Mouse (Mus musculus): ENCODE results near the gene Stx5a. TPM values are rescaled to one million over a fixed set of nuclear protein-coding genes. Genes with fewer than 3 reads are reported as not detected.
"Not testable (repeated sequence)": the region's sequence is repeated elsewhere in the genome, so short reads cannot be mapped to it uniquely, and the experiment has no call there.

Stx5a gene
- polyA plus RNA-seq, 1 experiment from 2014 or later = 108 TPM

- no peaks in the 10 kb centered on the region for H3K9me3 ChIP-seq
- peak overlapping the region; percentile 90 for H3K4me3 ChIP-seq
- H3K36me3 ChIP-seq (replicated peaks) = peaks cover 59% of the 10 kb centered on the region
- 85% methylated on average over 4 of the region's 4 CpGs for WGBS
- DNase-seq (ENCODE audit: low spot score) = no peak
- H3K27ac ChIP-seq (replicated peaks) = peak overlapping the region; percentile 96; the same call in 1 of the 2 replicates
- H3K27me3 ChIP-seq (replicated peaks; ENCODE audit: low read depth, poor library complexity, severe bottlenecking) = no peaks in the 10 kb centered on the region
- H3K4me1 ChIP-seq = peaks cover 34% of the 10 kb centered on the region
Measured at GRCm38 (mm10) chr19:8711506-8711905, 29.7 kb upstream of the Stx5a start.

GRCm38 (mm10) chr19:8711949-8712869, 29.0 kb upstream of the Stx5a start:
- Histone ChIP-seq H3K9me3 (no peaks in the 10 kb centered on the region), H3K27me3 (replicated peaks; ENCODE audit: low read depth, poor library complexity, severe bottlenecking) (no peaks in the 10 kb centered on the region), H3K4me3 (peak overlapping the region; percentile 90), H3K4me1 (peaks cover 34% of the 10 kb centered on the region), H3K27ac (replicated peaks) (peak overlapping the region; percentile 96), H3K36me3 (replicated peaks) (peaks cover 52% of the 10 kb centered on the region)
- 64% methylated on average over 10 of the region's 10 CpGs for WGBS
- DNase-seq (ENCODE audit: low spot score) = no peak

GRCm38 (mm10) chr19:8712870-8713305, 28.3 kb upstream of the Stx5a start:
- Histone ChIP-seq H3K4me3 (peak overlapping the region; percentile 90), H3K27ac (replicated peaks) (peak overlapping the region; percentile 96), H3K27me3 (replicated peaks; ENCODE audit: low read depth, poor library complexity, severe bottlenecking) (no peaks in the 10 kb centered on the region), H3K36me3 (replicated peaks) (peaks cover 45% of the 10 kb centered on the region), H3K4me1 (peaks cover 34% of the 10 kb centered on the region), H3K9me3 (no peaks in the 10 kb centered on the region)
- DNase-seq (ENCODE audit: low spot score) = peak; percentile 91
- under 1% methylated on average over 13 of the region's 13 CpGs for WGBS

GRCm38 (mm10) chr19:8713306-8713996, 27.8 kb upstream of the Stx5a start:
- Histone ChIP-seq H3K36me3 (replicated peaks) (peaks cover 40% of the 10 kb centered on the region), H3K27me3 (replicated peaks; ENCODE audit: low read depth, poor library complexity, severe bottlenecking) (no peaks in the 10 kb centered on the region), H3K4me1 (peaks cover 34% of the 10 kb centered on the region), H3K27ac (replicated peaks) (peak overlapping the region; percentile 96), H3K4me3 (peak overlapping the region; percentile 90), H3K9me3 (no peaks in the 10 kb centered on the region)
- peak; percentile 91 for DNase-seq (ENCODE audit: low spot score)
- WGBS = under 1% methylated on average over 51 of the region's 51 CpGs

- Histone ChIP-seq H3K36me3 (replicated peaks) (peaks cover 33% of the 10 kb centered on the region), H3K27ac (replicated peaks) (peak overlapping the region; percentile 96), H3K27me3 (replicated peaks; ENCODE audit: low read depth, poor library complexity, severe bottlenecking) (no peaks in the 10 kb centered on the region), H3K4me3 (peak overlapping the region; percentile 90), H3K9me3 (no peaks in the 10 kb centered on the region), H3K4me1 (peaks cover 34% of the 10 kb centered on the region)
- 8% methylated on average over 13 of the region's 13 CpGs for WGBS
- no peak for DNase-seq (ENCODE audit: low spot score)
Measured at GRCm38 (mm10) chr19:8713997-8714652, 27.1 kb upstream of the Stx5a start.

GRCm38 (mm10) chr19:8714653-8715481, 26.3 kb upstream of the Stx5a start:
- no peaks in the 10 kb centered on the region for H3K9me3 ChIP-seq
- no peak overlapping the region for H3K27ac ChIP-seq (replicated peaks)
- H3K36me3 ChIP-seq (replicated peaks) = peaks cover 25% of the 10 kb centered on the region
- H3K27me3 ChIP-seq (replicated peaks; ENCODE audit: low read depth, poor library complexity, severe bottlenecking) = no peaks in the 10 kb centered on the region
- H3K4me1 ChIP-seq = peaks cover 34% of the 10 kb centered on the region
- no peak overlapping the region; the same call in 1 of the 2 replicates for H3K4me3 ChIP-seq
- no peak for DNase-seq (ENCODE audit: low spot score)
- WGBS = 74% methylated on average over 10 of the region's 10 CpGs

GRCm38 (mm10) chr19:8715868-8716766, 25.1 kb upstream of the Stx5a start:
- Histone ChIP-seq H3K9me3 (no peaks in the 10 kb centered on the region), H3K27me3 (replicated peaks; ENCODE audit: low read depth, poor library complexity, severe bottlenecking) (no peaks in the 10 kb centered on the region), H3K27ac (replicated peaks) (no peak overlapping the region), H3K36me3 (replicated peaks) (peaks cover 13% of the 10 kb centered on the region), H3K4me1 (peaks cover 25% of the 10 kb centered on the region), H3K4me3 (no peak overlapping the region; the same call in 1 of the 2 replicates)
- WGBS = 67% methylated on average over 10 of the region's 10 CpGs
- DNase-seq (ENCODE audit: low spot score) = no peak

- Histone ChIP-seq H3K4me1 (peaks cover 22% of the 10 kb centered on the region), H3K9me3 (no peaks in the 10 kb centered on the region), H3K27me3 (replicated peaks; ENCODE audit: low read depth, poor library complexity, severe bottlenecking) (no peaks in the 10 kb centered on the region), H3K27ac (replicated peaks) (no peak overlapping the region), H3K36me3 (replicated peaks) (peaks cover 5% of the 10 kb centered on the region), H3K4me3 (no peak overlapping the region)
- no peak for DNase-seq (ENCODE audit: low spot score)
- 64% methylated on average over 10 of the region's 10 CpGs for WGBS
Measured at GRCm38 (mm10) chr19:8716767-8717475, 24.3 kb upstream of the Stx5a start.

GRCm38 (mm10) chr19:8718357-8718756, 22.9 kb upstream of the Stx5a start:
- Histone ChIP-seq H3K36me3 (replicated peaks) (no peaks in the 10 kb centered on the region), H3K4me1 (peaks cover 19% of the 10 kb centered on the region), H3K27ac (replicated peaks) (no peak overlapping the region), H3K9me3 (no peaks in the 10 kb centered on the region), H3K27me3 (replicated peaks; ENCODE audit: low read depth, poor library complexity, severe bottlenecking) (no peaks in the 10 kb centered on the region), H3K4me3 (no peak overlapping the region)
- WGBS = 69% methylated on average over 3 of the region's 3 CpGs
- DNase-seq (ENCODE audit: low spot score) = peak; percentile 67

GRCm38 (mm10) chr19:8719037-8719436, 22.2 kb upstream of the Stx5a start:
- H3K36me3 ChIP-seq (replicated peaks); H3K27ac ChIP-seq (replicated peaks); H3K27me3 ChIP-seq (replicated peaks; ENCODE audit: low read depth, poor library complexity, severe bottlenecking); DNase-seq (ENCODE audit: low spot score); H3K4me3 ChIP-seq; H3K9me3 ChIP-seq: not testable (repeated sequence)
- peaks cover 16% of the 10 kb centered on the region for H3K4me1 ChIP-seq

Data from embryonic facial prominence, embryonic 10.5 days (tissue).